Mouse (Mus musculus): Measurements from ENCODE around the gene Zkscan17.

- TF ChIP-seq CTCF (IDR thresholded peaks at IDR 0.05; ENCODE audit: borderline replicate concordance, insufficient read depth, low read depth, low read length) (no peak), POLR2A (IDR thresholded peaks at IDR 0.05; ENCODE audit: borderline replicate concordance, insufficient read depth, low read length) (no peak)
Measured at GRCm38 (mm10) chr11:59543376-59543775, 16.8 kb upstream of the Zkscan17 start.

All from cerebellum, adult 2 months (tissue).